Mouse (Mus musculus) ES-CJ7 (cell line): ENCODE data around the gene Stra6l.

Experiments
- DNase-seq: peaks from one replicate; pipeline ENCODE4 v3.0.0; 2011; ENCODE audit warnings: low read depth, low spot score

Stra6l gene

GRCm38 (mm10) chr4:45911876-45912275 is 63.4 kb downstream of the Stra6l start:
- no peak for DNase-seq

GRCm38 (mm10) chr4:45917091-45917490 is 68.6 kb downstream of the Stra6l start:
- DNase-seq: no peak

GRCm38 (mm10) chr4:45921663-45922435 is 73.4 kb downstream of the Stra6l start:
- DNase-seq: no peak

GRCm38 (mm10) chr4:45924011-45924410 is 75.5 kb downstream of the Stra6l start:
- DNase-seq: peak; percentile 9

GRCm38 (mm10) chr4:45928561-45928960 is 80.1 kb downstream of the Stra6l start:
- no peak for DNase-seq
